In the genomic region with DNA sequence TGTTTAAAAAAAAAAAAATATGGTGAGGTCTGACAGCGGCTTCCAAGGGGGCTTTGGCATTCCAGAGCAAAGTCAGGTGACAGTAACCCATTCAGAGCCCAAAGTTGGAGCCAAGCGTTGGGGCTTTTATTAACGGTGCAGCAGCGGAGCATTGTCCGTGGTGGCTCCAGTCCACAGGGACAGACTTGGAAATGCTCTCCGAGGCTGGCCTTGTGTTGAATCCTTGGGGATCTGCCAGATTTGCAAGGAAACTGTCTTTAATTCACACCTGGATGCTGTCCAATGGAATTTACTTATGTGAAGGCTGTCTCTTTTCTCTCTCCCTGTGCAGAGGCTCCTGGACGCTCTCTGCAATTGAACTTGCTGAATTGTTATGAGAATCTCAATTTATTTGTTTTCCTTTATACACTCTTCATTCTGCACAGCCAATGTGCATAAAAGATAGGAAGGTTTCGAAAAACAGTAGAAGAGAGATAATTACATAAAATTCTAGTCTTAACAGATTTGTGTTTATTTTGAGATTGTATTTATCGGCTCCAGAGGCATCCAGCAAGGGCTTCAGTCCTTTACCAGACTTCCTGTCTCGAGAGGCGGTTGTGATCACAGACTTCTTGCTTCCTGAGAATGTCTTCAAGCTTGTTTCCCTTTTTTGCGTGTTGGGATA, we compare ENCODE assay signal across 16 mouse cellular contexts. TPM values are rescaled to one million over a fixed set of nuclear protein-coding genes. Genes with fewer than 3 reads are reported as not detected.
A peak's percentile ranks its signal among the peaks of the same experiment; 100 is the strongest.
DNase-seq lines count a peak whose midpoint lies in the region; ATAC-seq and TF ChIP-seq lines count a peak whose summit lies in the region.
"Had no signal": no experiment of that assay in that cellular context is flagged by ENCODE, and none has a peak within 500 bp of the region (broad histone marks: within the 10 kb centered on the region; RNA-seq: fewer than 3 reads in every experiment).

No protein-coding gene starts in this region.

- no peak for DNase-seq in embryonic facial prominence, embryonic 10.5 days (ENCODE audit: low spot score)
- DNase-seq in kidney, adult 2 months, result peak; percentile 31
- no peak for DNase-seq in kidney, adult 9 months
- DNase-seq in testis, postnatal 10 days (ENCODE audit: low spot score), result no peak
- DNase-seq in spleen, adult 18-20 months, result no peak
- DNase-seq: cerebellum, adult 11-12 months; thymus, postnatal 4 days had no signal

- 58% methylated on average over 12 of the region's 12 CpGs for WGBS in embryonic facial prominence, embryonic 13.5 days
- 64% methylated on average over 12 of the region's 12 CpGs for WGBS in embryonic facial prominence, embryonic 10.5 days
- 56% methylated on average over 12 of the region's 12 CpGs for WGBS in kidney, adult 2 months

- H3K9ac ChIP-seq in embryonic facial prominence, embryonic 13.5 days, result no peak overlapping the region
- H3K9ac ChIP-seq: liver, embryonic 15.5 days had no signal

- 0 out of 2 replicates have a peak, but pooled peaks cover 5% of the 10 kb centered on the region for H3K36me3 ChIP-seq in embryonic facial prominence, embryonic 13.5 days
- H3K36me3 ChIP-seq in embryonic facial prominence, embryonic 10.5 days (replicated peaks), result peaks cover 19% of the 10 kb centered on the region
- H3K36me3 ChIP-seq in kidney, adult 2 months (ENCODE audit: control insufficient read depth, insufficient read depth, low read length), result no peaks in the 10 kb centered on the region
- no peaks in the 10 kb centered on the region for H3K36me3 ChIP-seq in testis, adult 2 months (ENCODE audit: control insufficient read depth, insufficient read depth, low read length)
- H3K36me3 ChIP-seq: liver, embryonic 15.5 days had no signal

- peak overlapping the region; percentile 33; the same call in 1 of the 2 replicates for H3K27ac ChIP-seq in embryonic facial prominence, embryonic 13.5 days
- no peak overlapping the region for H3K27ac ChIP-seq in embryonic facial prominence, embryonic 10.5 days (replicated peaks)
- no peak overlapping the region for H3K27ac ChIP-seq in kidney, adult 2 months (ENCODE audit: insufficient read depth, low read depth, low read length)
- H3K27ac ChIP-seq in testis, adult 2 months (ENCODE audit: control insufficient read depth, insufficient read depth, low read depth, low read length), result peak overlapping the region; percentile 7; the same call in 1 of the 2 replicates
- H3K27ac ChIP-seq: kidney, postnatal 0 days; liver, embryonic 15.5 days had no signal

- no peak overlapping the region for H3K4me3 ChIP-seq in embryonic facial prominence, embryonic 13.5 days
- no peak overlapping the region for H3K4me3 ChIP-seq in embryonic facial prominence, embryonic 10.5 days
- H3K4me3 ChIP-seq in kidney, adult 2 months (ENCODE audit: insufficient read depth, low read depth, low read length), result no peak overlapping the region
- H3K4me3 ChIP-seq in testis, adult 2 months (ENCODE audit: control insufficient read depth, low read depth, low read length), result no peak overlapping the region
- H3K4me3 ChIP-seq: liver, embryonic 15.5 days; megakaryocyte, embryonic 14.5 days had no signal

- ATAC-seq in embryonic facial prominence, embryonic 13.5 days (ENCODE audit: insufficient number of reproducible peaks, insufficient read depth, low FRiP score, low TSS enrichment, low read depth), result no peak
- no peak for ATAC-seq in granulocyte monocyte progenitor cell, adult 5-6 weeks (replicated peaks; ENCODE audit: poor library complexity, severe bottlenecking)

- no peak for TF ChIP-seq POLR2A in kidney, adult 2 months (IDR thresholded peaks at IDR 0.05; ENCODE audit: low read depth, low read length)
- 0 out of 2 replicates have a peak, but pooled peaks have one; percentile 19 for TF ChIP-seq POLR2A in testis, adult 2 months (IDR thresholded peaks at IDR 0.05; ENCODE audit: control insufficient read depth, low read depth, low read length)

- H3K4me1 ChIP-seq in embryonic facial prominence, embryonic 13.5 days, result peaks cover 30% of the 10 kb centered on the region
- H3K4me1 ChIP-seq in embryonic facial prominence, embryonic 10.5 days, result peaks cover 68% of the 10 kb centered on the region
- H3K4me1 ChIP-seq in kidney, adult 2 months (ENCODE audit: control insufficient read depth, insufficient read depth, low read length), result 0 out of 2 replicates have a peak, but pooled peaks cover 2% of the 10 kb centered on the region
- no peaks in the 10 kb centered on the region; the same call in 1 of the 2 replicates for H3K4me1 ChIP-seq in testis, adult 2 months (ENCODE audit: control insufficient read depth, insufficient read depth, low read length)
- H3K4me1 ChIP-seq: liver, embryonic 15.5 days; megakaryocyte, embryonic 14.5 days had no signal

- H3K4me2 ChIP-seq in embryonic facial prominence, embryonic 13.5 days, result no peak overlapping the region
- H3K4me2 ChIP-seq: liver, embryonic 15.5 days had no signal

- no peak for TF ChIP-seq CTCF in kidney, adult 2 months (conservative IDR thresholded peaks at IDR 0.05; ENCODE audit: insufficient read depth, insufficient read length, low read depth, low read length)
- TF ChIP-seq CTCF in testis, adult 2 months (IDR thresholded peaks at IDR 0.05; ENCODE audit: control insufficient read depth, insufficient read depth, insufficient replicate concordance, low read depth, low read length), result no peak

- H3K9me3 ChIP-seq in embryonic facial prominence, embryonic 13.5 days, result no peaks in the 10 kb centered on the region
- H3K9me3 ChIP-seq in embryonic facial prominence, embryonic 10.5 days, result no peaks in the 10 kb centered on the region
- H3K9me3 ChIP-seq: liver, embryonic 15.5 days had no signal

- no peaks in the 10 kb centered on the region for H3K27me3 ChIP-seq in embryonic facial prominence, embryonic 13.5 days
- H3K27me3 ChIP-seq in embryonic facial prominence, embryonic 10.5 days (replicated peaks; ENCODE audit: low read depth, poor library complexity, severe bottlenecking), result no peaks in the 10 kb centered on the region
- H3K27me3 ChIP-seq in kidney, adult 2 months (replicated peaks; ENCODE audit: control insufficient read depth, insufficient read depth, low read length), result no peaks in the 10 kb centered on the region
- H3K27me3 ChIP-seq in testis, adult 2 months (ENCODE audit: control insufficient read depth, insufficient read depth, low read length), result no peaks in the 10 kb centered on the region
- H3K27me3 ChIP-seq: liver, embryonic 15.5 days had no signal

RNA-seq across cellular contexts. Expression of gene Tcp10a, which starts 58.6 kb away (rescaled TPM):
- polyA plus RNA-seq in embryonic facial prominence, embryonic 13.5 days (2015; fragmentation: Nextera tagmentation; extraction: Ambion mirVana), result not detected in 2 replicates
- polyA plus RNA-seq in embryonic facial prominence, embryonic 10.5 days (2016; fragmentation: Nextera tagmentation; extraction: Ambion mirVana), result not detected in 2 replicates
- polyA plus RNA-seq in kidney, adult 2 months (2012; rRNA removed), result not detected in 2 replicates
- polyA plus RNA-seq in testis, adult 2 months (2012; rRNA removed), result 248 and 262 TPM in 2 replicates
- not detected in 2 replicates for total RNA-seq in granulocyte monocyte progenitor cell, adult 5-6 weeks (2014; fragmentation: Nextera tagmentation)
- not detected in 2 replicates for total RNA-seq in granulocyte monocyte progenitor cell, adult 5-6 weeks (2017)
- total RNA-seq: MEL had no signal
- polyA plus RNA-seq: embryonic facial prominence, embryonic 11.5 days; kidney, postnatal 0 days; liver, embryonic 15.5 days; spleen, adult 2 months had no signal

Comparison
In these comparisons a context has a peak if more than half of its experiments do, and no peak if none do; other contexts are left out.
1. H3K27ac ChIP-seq: peak in embryonic facial prominence, embryonic 13.5 days (single experiment) and testis, adult 2 months (single experiment); none in embryonic facial prominence, embryonic 10.5 days (single experiment) and kidney, adult 2 months (single experiment).
2. RNA of gene Tcp10a, which starts 58.6 kb away (polyA plus RNA-seq): 248 to 262 TPM in testis, adult 2 months; not detected in embryonic facial prominence, embryonic 13.5 days, not detected in embryonic facial prominence, embryonic 10.5 days and not detected in kidney, adult 2 months; every median in the first group is over 100 times any median in the second.